14 mouse cellular contexts compared by ENCODE assay signal in the genomic region with DNA sequence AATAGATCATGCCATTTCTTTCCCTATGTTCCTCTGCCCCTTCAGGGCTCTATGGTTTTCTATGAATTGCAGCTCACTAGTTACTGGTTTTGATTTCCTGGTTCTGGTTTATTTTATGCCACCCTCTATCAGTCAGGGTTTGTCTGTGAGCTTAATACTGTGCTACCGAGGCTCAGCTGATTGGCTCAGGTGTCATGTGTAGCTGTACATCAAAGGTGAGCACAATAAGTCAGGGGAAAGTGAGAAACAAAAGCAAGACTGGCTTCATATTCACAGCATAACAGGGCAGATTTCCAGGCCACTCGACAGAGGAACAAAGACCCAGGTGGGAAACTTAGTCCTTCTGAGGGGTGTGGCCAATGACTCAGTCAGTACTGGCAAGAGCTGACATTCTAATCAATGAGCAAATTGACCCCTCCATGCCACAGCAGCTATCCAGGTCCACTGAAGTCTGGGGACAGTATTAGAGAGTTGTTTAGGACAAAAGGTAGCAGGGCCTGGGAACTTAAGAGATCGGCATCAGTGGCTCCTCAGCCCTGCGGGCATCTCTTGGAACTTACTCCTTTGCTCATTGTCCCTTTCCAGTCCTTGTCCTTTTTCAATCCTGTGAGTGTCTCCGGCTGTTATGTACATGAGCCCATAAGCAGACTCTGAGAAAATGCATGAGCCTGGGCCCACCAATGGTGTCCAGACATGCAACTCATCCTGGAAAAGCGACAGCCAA.
"Had no signal": no experiment of that assay in that cellular context is flagged by ENCODE, and none has a peak within 500 bp of the region (broad histone marks: within the 10 kb centered on the region; RNA-seq: fewer than 3 reads in every experiment).

No protein-coding gene starts in this region.

- H3K4me2 ChIP-seq: lung, embryonic 14.5 days; midbrain, embryonic 11.5 days; midbrain, embryonic 13.5 days; midbrain, embryonic 15.5 days; neural tube, embryonic 12.5 days; stomach, embryonic 15.5 days had no signal

- H3K4me1 ChIP-seq: midbrain, embryonic 13.5 days; midbrain, embryonic 15.5 days; neural tube, embryonic 12.5 days; stomach, embryonic 15.5 days had no signal

- H3K9me3 ChIP-seq: midbrain, embryonic 13.5 days; midbrain, embryonic 15.5 days; neural tube, embryonic 12.5 days; stomach, embryonic 15.5 days had no signal

- H3K27ac ChIP-seq: midbrain, embryonic 13.5 days; midbrain, embryonic 15.5 days; neural tube, embryonic 12.5 days; stomach, embryonic 15.5 days; stomach, postnatal 0 days had no signal

- H3K36me3 ChIP-seq: midbrain, embryonic 13.5 days; midbrain, embryonic 15.5 days; neural tube, embryonic 12.5 days; stomach, embryonic 15.5 days had no signal

- H3K9ac ChIP-seq: lung, embryonic 14.5 days; midbrain, embryonic 13.5 days; midbrain, embryonic 15.5 days; neural tube, embryonic 12.5 days; stomach, embryonic 15.5 days had no signal

- H3K27me3 ChIP-seq: midbrain, embryonic 13.5 days; midbrain, embryonic 15.5 days; neural tube, embryonic 12.5 days; stomach, embryonic 15.5 days had no signal

- ATAC-seq: midbrain, embryonic 13.5 days; midbrain, embryonic 15.5 days had no signal

- H3K4me3 ChIP-seq: midbrain, embryonic 13.5 days; midbrain, embryonic 15.5 days; neural tube, embryonic 12.5 days; stomach, embryonic 15.5 days had no signal

- DNase-seq: lung, adult 18-20 months; lung, embryonic 14.5 days; lung, postnatal 10 days; lung, postnatal 4 days; right cerebral cortex, postnatal 14 days; thymus, adult 2 months; thymus, postnatal 25 days; thymus, postnatal 4 days had no signal
